Mouse (Mus musculus) lung, embryonic 16.5 days (tissue): ENCODE results near the gene Lypd6b. TPM values are rescaled to one million over a fixed set of nuclear protein-coding genes. Genes with fewer than 3 reads are reported as not detected.

Experiments
- ATAC-seq: fragments of 200-750 bp; cut with Nextera tagmentation; 2 replicates; pipeline ENCODE4 v1.8.0; 2017; ENCODE audit warnings: low read depth, mild to moderate bottlenecking, moderate library complexity
- H3K27ac ChIP-seq: fragments of 300-500 bp; sonication (generic); 2 replicates; pipeline ENCODE4 v1.5.1; 2014; ENCODE audit warnings: mild to moderate bottlenecking, control low read depth, low read length
- H3K27me3 ChIP-seq: fragments of 300-500 bp; sonication (generic); 2 replicates; pipeline ENCODE4 v1.6.1; 2014; ENCODE audit warnings: low read depth, low read length, mixed read lengths; ENCODE audit not compliant: control insufficient read depth, insufficient read depth
- H3K36me3 ChIP-seq: fragments of 300-500 bp; sonication (generic); 2 replicates; pipeline ENCODE4 v1.6.1; 2014; ENCODE audit warnings: low read length; ENCODE audit not compliant: control insufficient read depth, insufficient read depth
- H3K4me1 ChIP-seq: fragments of 300-500 bp; sonication (generic); replicated peaks from 2 replicates; pipeline ENCODE4 v1.6.1; 2014; ENCODE audit warnings: low read length, mixed read lengths; ENCODE audit not compliant: control insufficient read depth, insufficient read depth
- H3K4me2 ChIP-seq: fragments of 300-500 bp; sonication (generic); 2 replicates; pipeline ENCODE4 v1.6.1; 2014; ENCODE audit warnings: low read depth, low read length, control low read depth
- H3K4me3 ChIP-seq: fragments of 300-500 bp; sonication (generic); 2 replicates; pipeline ENCODE4 v1.5.1; 2014; ENCODE audit warnings: mild to moderate bottlenecking, low read length, control low read depth
- H3K9ac ChIP-seq: fragments of 300-500 bp; sonication (generic); 2 replicates; pipeline ENCODE4 v1.6.1; 2014; ENCODE audit warnings: low read length, control low read depth
- H3K9me3 ChIP-seq: fragments of 300-500 bp; sonication (generic); 2 replicates; pipeline ENCODE4 v1.6.1; 2016; ENCODE audit warnings: low read length; ENCODE audit not compliant: control insufficient read depth
- WGBS: fragments of 180-500 bp; shearing (Covaris S2); extraction: QIAGEN DNeasy Blood & Tissue Kit; methylation state at CpG from one replicate; pipeline ENCODE4 v1.1.7; 2014; 5-methylcytosine and 5-hydroxymethylcytosine counted together
- polyA plus RNA-seq: library from polyadenylated mRNA; unstranded; fragments of >200 nt; fragmentation: Nextera tagmentation; extraction: Ambion mirVana; gene quantifications from 2 replicates; pipeline ENCODE4 v1.2.1, GENCODE M21; 2015

Lypd6b gene
- polyA plus RNA-seq, 1 experiment from 2014 or later, result 2.2 TPM

GRCm38 (mm10) chr2:49776407-49776806 lies 11.1 kb upstream of the Lypd6b start:
- no peak overlapping the region for H3K9ac ChIP-seq
- H3K27ac ChIP-seq, result no peak overlapping the region
- no peaks in the 10 kb centered on the region for H3K36me3 ChIP-seq
- H3K4me1 ChIP-seq, result 0 out of 2 replicates have a peak, but pooled peaks cover 2% of the 10 kb centered on the region
- ATAC-seq, result no peak
- H3K4me3 ChIP-seq, result no peak overlapping the region
- no peaks in the 10 kb centered on the region for H3K9me3 ChIP-seq
- 75% methylated on average over 4 of the region's 4 CpGs for WGBS
- no peaks in the 10 kb centered on the region for H3K27me3 ChIP-seq
- no peak overlapping the region for H3K4me2 ChIP-seq

GRCm38 (mm10) chr2:49788051-49788418 lies 547 bp downstream of the Lypd6b start:
- Histone ChIP-seq H3K27me3 (peaks cover 34% of the 10 kb centered on the region), H3K4me2 (peak overlapping the region; percentile 86), H3K9ac (peak overlapping the region; percentile 59), H3K36me3 (no peaks in the 10 kb centered on the region), H3K9me3 (no peaks in the 10 kb centered on the region), H3K27ac (no peak overlapping the region), H3K4me1 (0 out of 2 replicates have a peak, but pooled peaks cover 3% of the 10 kb centered on the region), H3K4me3 (peak overlapping the region; percentile 51)
- ATAC-seq, result peak; percentile 42
- WGBS, result 1% methylated on average over 14 of the region's 14 CpGs

DNA sequence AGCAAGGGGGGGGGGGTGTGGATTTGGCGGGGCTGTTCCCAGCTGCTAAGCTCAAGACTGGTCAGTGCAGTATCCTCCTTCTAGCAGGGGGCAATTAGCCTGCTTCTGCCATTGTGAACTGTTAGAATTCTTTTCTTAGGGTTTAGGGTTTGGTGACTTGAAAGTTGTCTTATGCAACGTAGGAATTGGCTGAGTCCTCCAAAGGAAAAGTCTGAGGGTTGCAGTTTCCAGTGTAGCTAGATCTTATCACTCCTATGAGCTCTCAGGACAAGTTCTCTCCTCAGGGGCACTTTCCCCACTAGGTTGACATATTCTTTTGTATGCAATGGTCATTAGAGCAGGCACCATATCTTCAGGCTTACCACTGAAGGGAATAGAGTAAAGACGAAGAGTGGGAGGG lies 1.2 kb downstream of the Lypd6b start:
- Histone ChIP-seq H3K9ac (no peak overlapping the region), H3K4me1 (0 out of 2 replicates have a peak, but pooled peaks cover 3% of the 10 kb centered on the region), H3K27me3 (peaks cover 34% of the 10 kb centered on the region), H3K4me2 (no peak overlapping the region), H3K4me3 (no peak overlapping the region), H3K9me3 (no peaks in the 10 kb centered on the region), H3K36me3 (no peaks in the 10 kb centered on the region), H3K27ac (no peak overlapping the region)
- WGBS, result 11% methylated on average over 3 of the region's 3 CpGs
- ATAC-seq, result no peak

DNA sequence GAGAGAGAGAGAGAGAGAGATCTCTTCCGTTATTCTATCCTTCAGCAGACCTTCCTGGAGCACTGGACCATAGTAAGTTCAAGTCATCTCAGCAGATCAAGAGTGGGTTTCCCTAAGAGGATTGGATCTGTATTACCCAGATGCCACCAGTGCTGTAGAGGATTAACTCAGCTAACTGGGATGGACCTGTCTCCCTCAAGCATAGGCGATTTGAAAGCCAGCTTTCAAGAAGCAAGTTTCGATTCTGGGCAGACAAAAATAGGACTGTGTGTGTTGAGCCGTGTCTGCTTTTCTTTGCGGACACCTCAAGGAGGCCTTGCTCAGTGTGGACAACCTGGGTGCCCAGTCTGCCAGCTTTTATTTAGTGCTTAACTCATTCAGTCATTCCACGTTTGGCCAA lies 1.6 kb downstream of the Lypd6b start:
- WGBS, result 68% methylated on average over 6 of the region's 6 CpGs
- Histone ChIP-seq H3K36me3 (no peaks in the 10 kb centered on the region), H3K4me1 (0 out of 2 replicates have a peak, but pooled peaks cover 3% of the 10 kb centered on the region), H3K27me3 (peaks cover 34% of the 10 kb centered on the region), H3K4me3 (no peak overlapping the region), H3K27ac (no peak overlapping the region), H3K4me2 (no peak overlapping the region), H3K9me3 (no peaks in the 10 kb centered on the region), H3K9ac (no peak overlapping the region)
- no peak for ATAC-seq

GRCm38 (mm10) chr2:49789504-49789903 lies 2.0 kb downstream of the Lypd6b start:
- H3K27ac ChIP-seq, result no peak overlapping the region
- 0 out of 2 replicates have a peak, but pooled peaks cover 3% of the 10 kb centered on the region for H3K4me1 ChIP-seq
- no peak for ATAC-seq
- H3K9me3 ChIP-seq, result no peaks in the 10 kb centered on the region
- no peak overlapping the region for H3K4me2 ChIP-seq
- 70% methylated on average over 5 of the region's 5 CpGs for WGBS
- H3K4me3 ChIP-seq, result no peak overlapping the region
- H3K36me3 ChIP-seq, result no peaks in the 10 kb centered on the region
- peaks cover 34% of the 10 kb centered on the region for H3K27me3 ChIP-seq
- H3K9ac ChIP-seq, result no peak overlapping the region

- H3K9me3 ChIP-seq, result no peaks in the 10 kb centered on the region
- WGBS, result 34% methylated on average over 14 of the region's 14 CpGs
- peak; percentile 34; the same call in 1 of the 2 replicates for ATAC-seq
- H3K4me3 ChIP-seq, result no peak overlapping the region
- no peak overlapping the region for H3K27ac ChIP-seq
- peaks cover 2% of the 10 kb centered on the region; the same call in 1 of the 2 replicates for H3K27me3 ChIP-seq
- H3K36me3 ChIP-seq, result no peaks in the 10 kb centered on the region
- no peak overlapping the region for H3K9ac ChIP-seq
- no peak overlapping the region for H3K4me2 ChIP-seq
- H3K4me1 ChIP-seq, result 0 out of 2 replicates have a peak, but pooled peaks cover 2% of the 10 kb centered on the region
These were observed 10.1 kb downstream of the Lypd6b start for GRCm38 (mm10) chr2:49797444-49798143.

DNA sequence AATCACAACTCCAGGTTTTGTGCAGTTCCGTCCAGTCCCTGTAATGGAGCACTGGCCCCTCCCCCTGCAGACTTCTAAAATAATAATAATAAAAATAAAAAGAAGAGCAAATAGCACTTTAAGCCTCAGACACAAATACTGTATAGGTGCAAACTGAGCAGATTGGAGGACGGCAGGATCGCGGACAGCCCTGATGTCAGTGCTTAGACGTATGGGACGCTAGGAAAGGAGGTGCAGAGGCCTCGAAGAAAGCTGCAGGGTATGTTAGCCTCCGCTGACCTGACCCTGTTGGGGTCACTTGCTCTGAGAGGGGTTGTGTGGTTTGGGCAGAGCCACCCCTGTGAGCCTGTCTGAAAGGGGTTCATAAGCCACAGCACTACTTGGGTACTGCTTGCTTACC lies 17.0 kb downstream of the Lypd6b start:
- no peak for ATAC-seq
- Histone ChIP-seq H3K36me3 (no peaks in the 10 kb centered on the region), H3K27ac (no peak overlapping the region), H3K4me2 (no peak overlapping the region), H3K27me3 (no peaks in the 10 kb centered on the region), H3K4me1 (no peaks in the 10 kb centered on the region), H3K9ac (no peak overlapping the region), H3K9me3 (no peaks in the 10 kb centered on the region), H3K4me3 (no peak overlapping the region)
- 58% methylated on average over 8 of the region's 8 CpGs for WGBS

- Histone ChIP-seq H3K4me3 (no peak overlapping the region), H3K4me1 (no peaks in the 10 kb centered on the region), H3K36me3 (no peaks in the 10 kb centered on the region), H3K9ac (no peak overlapping the region), H3K9me3 (no peaks in the 10 kb centered on the region), H3K27me3 (no peaks in the 10 kb centered on the region), H3K27ac (no peak overlapping the region), H3K4me2 (no peak overlapping the region)
- no peak for ATAC-seq
- WGBS, result 80% methylated on average over 11 of the region's 11 CpGs
These were observed 18.4 kb downstream of the Lypd6b start for GRCm38 (mm10) chr2:49805736-49806371.

DNA sequence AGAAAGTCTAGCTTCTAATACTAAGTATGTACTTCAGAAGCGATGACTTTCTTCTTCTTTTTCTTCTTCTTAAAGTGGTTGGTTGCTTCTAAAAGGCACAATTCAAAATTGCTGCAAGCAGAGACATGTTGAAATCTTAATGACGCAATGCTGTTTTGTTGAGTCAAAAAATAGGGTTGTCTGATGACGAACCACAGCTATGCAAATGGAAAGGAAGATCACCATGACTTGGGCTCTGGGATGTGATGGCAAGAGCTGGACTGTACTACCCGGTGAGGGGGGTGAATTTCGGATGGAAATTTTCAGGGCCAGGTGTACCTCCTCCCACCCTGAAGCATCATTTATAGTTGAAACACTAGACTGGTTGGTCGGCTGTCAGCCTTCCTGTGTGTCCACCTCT lies 22.0 kb downstream of the Lypd6b start:
- Histone ChIP-seq H3K27ac (no peak overlapping the region), H3K4me3 (no peak overlapping the region), H3K9me3 (no peaks in the 10 kb centered on the region), H3K4me2 (no peak overlapping the region), H3K36me3 (no peaks in the 10 kb centered on the region), H3K27me3 (no peaks in the 10 kb centered on the region), H3K4me1 (peaks cover 8% of the 10 kb centered on the region), H3K9ac (no peak overlapping the region)
- ATAC-seq, result no peak
- 66% methylated on average over 6 of the region's 6 CpGs for WGBS
